Mouse (Mus musculus) CH12.LX (cell line): ENCODE results near the gene Fam107b. TPM values are rescaled to one million over a fixed set of nuclear protein-coding genes. Genes with fewer than 3 reads are reported as not detected.

ENCODE experiments used
- DNase-seq: peaks from one replicate; pipeline ENCODE4 v3.0.0-alpha.2; 2013; ENCODE audit errors: extremely low read depth
- H3K27ac ChIP-seq: 2 replicates; pipeline ENCODE4 v1.5.1; 2012; ENCODE audit warnings: low read depth, mild to moderate bottlenecking, control low read depth, moderate library complexity; ENCODE audit not compliant: insufficient read depth
- H3K27me3 ChIP-seq: replicated peaks from 2 replicates; pipeline ENCODE3; 2012; ENCODE audit warnings: inconsistent platforms
- H3K36me3 ChIP-seq, 2 experiments: replicated peaks in 1 of 2; 2 replicates each; pipeline versions ENCODE3 to v1.6.1; 2012; ENCODE audit warnings: inconsistent platforms in 1 of 2, low read length in 1 of 2, mild to moderate bottlenecking in 1 of 2, mixed read lengths in 1 of 2, moderate library complexity in 1 of 2; ENCODE audit not compliant: control insufficient read depth in 1 of 2, insufficient read depth in 1 of 2
- H3K4me1 ChIP-seq, 2 experiments: 2 replicates each; pipeline ENCODE4 v1.6.1; 2012; ENCODE audit warnings: inconsistent platforms in 1 of 2, moderate library complexity in 1 of 2; ENCODE audit not compliant: insufficient read depth in 2 of 2, control insufficient read depth in 1 of 2
- H3K4me2 ChIP-seq: 2 replicates; pipeline ENCODE4 v1.6.1; 2012; ENCODE audit warnings: low read depth, mild to moderate bottlenecking, control low read depth; ENCODE audit not compliant: poor library complexity, insufficient read depth, severe bottlenecking
- H3K4me3 ChIP-seq, 3 experiments: fragments of 150-350 bp in 1 of 3; sonication (generic) in 1 of 3; replicated peaks in 1 of 3; 2 replicates each; pipeline versions ENCODE3 to v1.5.1; 2011 to 2012; ENCODE audit warnings: low read depth in 2 of 3, low read length in 2 of 3, mild to moderate bottlenecking in 2 of 3, moderate library complexity in 2 of 3, control low read depth in 1 of 3, improper control_type of control experiment in 1 of 3, inconsistent platforms in 1 of 3, mixed read lengths in 1 of 3; ENCODE audit not compliant: poor library complexity in 1 of 3
- H3K79me2 ChIP-seq: replicated peaks from 2 replicates; pipeline ENCODE4 v1.6.1; 2012; ENCODE audit warnings: mild to moderate bottlenecking, moderate library complexity; ENCODE audit not compliant: control insufficient read depth, poor library complexity, insufficient read depth, severe bottlenecking; ENCODE audit errors: extremely low read depth
- H3K9ac ChIP-seq: 2 replicates; pipeline ENCODE4 v1.6.1; 2012; ENCODE audit warnings: low read depth, mild to moderate bottlenecking, control low read depth, moderate library complexity; ENCODE audit not compliant: insufficient read depth
- H3K9me3 ChIP-seq: replicated peaks from 2 replicates; pipeline ENCODE3; 2012; ENCODE audit warnings: low read length, inconsistent platforms, mixed read lengths
- BHLHE40 ChIP-seq: IDR thresholded peaks from 2 replicates; pipeline ENCODE4 v1.6.1; 2011; ENCODE audit warnings: mild to moderate bottlenecking, low read depth, low read length, improper control_type of control experiment
- CHD2 ChIP-seq: IDR thresholded peaks from 2 replicates; pipeline ENCODE4 v1.6.1; 2011; ENCODE audit warnings: low read length, improper control_type of control experiment
- CTCF ChIP-seq, 2 experiments: IDR thresholded peaks in 1 of 2; conservative IDR thresholded peaks in 1 of 2; 2 replicates each; pipeline ENCODE4 v1.5.1; 2011 to 2012; ENCODE audit warnings: low read depth in 2 of 2, low read length in 2 of 2, improper control_type of control experiment in 1 of 2, inconsistent platforms in 1 of 2, mild to moderate bottlenecking in 1 of 2, moderate library complexity in 1 of 2
- ELF1 ChIP-seq: IDR thresholded peaks from 2 replicates; pipeline ENCODE4 v1.6.1; 2014; ENCODE audit warnings: low read depth, mild to moderate bottlenecking, inconsistent platforms, low read length, improper control_type of control experiment
- EP300 ChIP-seq: IDR thresholded peaks from 2 replicates; pipeline ENCODE4 v1.6.1; 2011; ENCODE audit warnings: low read length, improper control_type of control experiment
- ETS1 ChIP-seq: conservative IDR thresholded peaks from 2 replicates; pipeline ENCODE4 v1.6.1; 2012; ENCODE audit warnings: low read depth, mild to moderate bottlenecking, inconsistent platforms, low read length, improper control_type of control experiment, moderate library complexity
- HCFC1 ChIP-seq: IDR thresholded peaks from 2 replicates; pipeline ENCODE4 v1.6.1; 2012; ENCODE audit warnings: low read depth, mild to moderate bottlenecking, inconsistent platforms, low read length, improper control_type of control experiment
- IRF4 ChIP-seq: IDR thresholded peaks from 2 replicates; pipeline ENCODE4 v1.6.1; 2014; ENCODE audit warnings: low read depth, mild to moderate bottlenecking, inconsistent platforms, low read length, improper control_type of control experiment
- KAT2A ChIP-seq: IDR thresholded peaks from 2 replicates; pipeline ENCODE4 v1.6.1; 2012; ENCODE audit warnings: low read length, improper control_type of control experiment, inconsistent platforms; ENCODE audit not compliant: insufficient replicate concordance
- MAFK ChIP-seq: IDR thresholded peaks from 2 replicates; pipeline ENCODE4 v1.6.1; 2011; ENCODE audit warnings: low read length, improper control_type of control experiment; ENCODE audit not compliant: insufficient replicate concordance
- MAX ChIP-seq: IDR thresholded peaks from 2 replicates; pipeline ENCODE4 v1.6.1; 2011; ENCODE audit warnings: low read length, improper control_type of control experiment
- MAZ ChIP-seq: IDR thresholded peaks from 2 replicates; pipeline ENCODE4 v1.6.1; 2012; ENCODE audit warnings: low read depth, mild to moderate bottlenecking, inconsistent platforms, low read length, improper control_type of control experiment, moderate library complexity
- MXI1 ChIP-seq: IDR thresholded peaks from 2 replicates; pipeline ENCODE4 v1.6.1; 2011; ENCODE audit warnings: mild to moderate bottlenecking, low read depth, low read length, improper control_type of control experiment
- MYC ChIP-seq: IDR thresholded peaks from 2 replicates; pipeline ENCODE4 v1.6.1; 2011; ENCODE audit warnings: low read depth, mild to moderate bottlenecking, improper control_type of control experiment, low read length
- NELFE ChIP-seq: IDR thresholded peaks from 2 replicates; pipeline ENCODE4 v1.6.1; 2011; ENCODE audit warnings: low read depth, low read length, improper control_type of control experiment
- NRF1 ChIP-seq: IDR thresholded peaks from 2 replicates; pipeline ENCODE4 v1.6.1; 2014; ENCODE audit warnings: low read depth, mild to moderate bottlenecking, inconsistent platforms, low read length, improper control_type of control experiment, moderate library complexity
- RCOR1 ChIP-seq: conservative IDR thresholded peaks from 2 replicates; pipeline ENCODE4 v1.6.1; 2012; ENCODE audit warnings: low read depth, mild to moderate bottlenecking, inconsistent platforms, low read length, improper control_type of control experiment
- SIN3A ChIP-seq: IDR thresholded peaks from 2 replicates; pipeline ENCODE4 v1.6.1; 2012; ENCODE audit warnings: low read length, improper control_type of control experiment, inconsistent platforms
- SMC3 ChIP-seq: IDR thresholded peaks from 2 replicates; pipeline ENCODE4 v1.6.1; 2011; ENCODE audit warnings: low read depth, low read length, improper control_type of control experiment
- TBP ChIP-seq: conservative IDR thresholded peaks from 2 replicates; pipeline ENCODE4 v1.6.1; 2011; ENCODE audit warnings: low read depth, low read length, improper control_type of control experiment
- UBTF ChIP-seq: IDR thresholded peaks from 2 replicates; pipeline ENCODE4 v1.6.1; 2012; ENCODE audit warnings: low read depth, mild to moderate bottlenecking, inconsistent platforms, low read length, improper control_type of control experiment, moderate library complexity
- USF1 ChIP-seq: IDR thresholded peaks from 2 replicates; pipeline ENCODE4 v1.6.1; 2014; ENCODE audit warnings: low read depth, mild to moderate bottlenecking, inconsistent platforms, low read length, improper control_type of control experiment
- ZC3H11A ChIP-seq: IDR thresholded peaks from 2 replicates; pipeline ENCODE4 v1.6.1; 2012; ENCODE audit warnings: low read depth, mild to moderate bottlenecking, inconsistent platforms, low read length, improper control_type of control experiment
- ZKSCAN1 ChIP-seq: IDR thresholded peaks from 2 replicates; pipeline ENCODE4 v1.6.1; 2012; ENCODE audit warnings: low read depth, inconsistent platforms, low read length, improper control_type of control experiment, borderline replicate concordance
- ZMIZ1 ChIP-seq: IDR thresholded peaks from 2 replicates; pipeline ENCODE4 v1.6.1; 2012; ENCODE audit warnings: low read depth, mild to moderate bottlenecking, inconsistent platforms, low read length, improper control_type of control experiment
- ZNF384 ChIP-seq: IDR thresholded peaks from 2 replicates; pipeline ENCODE4 v1.6.1; 2012; ENCODE audit warnings: low read depth, low read length, improper control_type of control experiment, inconsistent platforms
- dilution Hi-C: fragments of 300-500 bp; cut with MboI; formaldehyde crosslinking; loops from 2 replicates; pipeline ENCODE4 v1.14.3; 2020; ENCODE audit warnings: low sequenced_read_pairs; ENCODE audit not compliant: extremely low pct_unique_long_range_greater_than_20kb, extremely low pct_ligation_motif_present
- in situ Hi-C: fragments of 300-500 bp; cut with MboI; formaldehyde crosslinking; loops from 3 replicates; pipeline ENCODE4 v1.14.3; 2019; ENCODE audit warnings: low sequenced_read_pairs, low pct_ligation_motif_present, low pct_unique_long_range_greater_than_20kb, mixed read lengths
- polyA plus RNA-seq: library from polyadenylated mRNA; unstranded; fragments of >175 nt; gene quantifications from 2 replicates; pipeline ENCODE4 v1.2.1, GENCODE M21; 2012; ENCODE audit warnings: low read depth; ENCODE audit not compliant: insufficient read length
- total RNA-seq, 2 experiments: library from RNA; depleted of rRNA; stranded (reverse); fragments of 300-350 nt in 1 of 2; fragments of >200 nt in 1 of 2; gene quantifications; 2 replicates each; pipeline ENCODE4 v1.2.3; 2012 to 2014

Fam107b gene
- total and polyA plus RNA-seq, 3 experiments: 42.6 to 113 (median 71.7) TPM

GRCm38 (mm10) chr2:3709882-3710281 lies 139.6 kb downstream of the Fam107b start:
- Histone ChIP-seq H3K4me1 (peaks cover 0 to 8% of the 10 kb centered on the region in 2 experiments; a peak in 2 of 4 replicates), H3K4me3 (no peak overlapping the region), H3K79me2 (peaks cover 12% of the 10 kb centered on the region), H3K27me3 (no peaks in the 10 kb centered on the region), H3K9me3 (no peaks in the 10 kb centered on the region), H3K27ac (no peak overlapping the region), H3K4me2 (no peak overlapping the region), H3K9ac (no peak overlapping the region), H3K36me3 (no peaks in the 10 kb centered on the region)
- DNase-seq: no peak
- dilution Hi-C loops (no loop called here), in situ Hi-C loops (no loop called here)
- no peak for TF ChIP-seq BHLHE40
- TF ChIP-seq CTCF (conservative IDR thresholded peaks at IDR 0.05 in 1 of 2, IDR thresholded peaks at IDR 0.05 in 1 of 2; ENCODE audit: low read depth in 2 of 2, low read length in 2 of 2): no peak
- no peak for TF ChIP-seq HCFC1
- no peak for TF ChIP-seq SMC3
- no peak for TF ChIP-seq TBP
- no peak for TF ChIP-seq ETS1
- TF ChIP-seq MAFK: no peak
- TF ChIP-seq ELF1: no peak
- TF ChIP-seq MXI1: no peak
- TF ChIP-seq ZC3H11A: no peak
- no peak for TF ChIP-seq NRF1
- TF ChIP-seq ZKSCAN1: no peak
- no peak for TF ChIP-seq UBTF
- TF ChIP-seq MAZ: no peak
- no peak for TF ChIP-seq MYC
- TF ChIP-seq KAT2A: no peak

- TF ChIP-seq ZMIZ1 (no peak), UBTF (no peak), CTCF (conservative IDR thresholded peaks at IDR 0.05 in 1 of 2, IDR thresholded peaks at IDR 0.05 in 1 of 2; ENCODE audit: low read depth in 2 of 2, low read length in 2 of 2) (no peak), CHD2 (no peak), RCOR1 (no peak), ZNF384 (no peak), MAX (no peak), EP300 (no peak), ETS1 (no peak), USF1 (no peak), SIN3A (no peak), IRF4 (no peak), NELFE (no peak), MAFK (no peak)
- no peak overlapping the region for H3K27ac ChIP-seq
- H3K79me2 ChIP-seq: peaks cover 18% of the 10 kb centered on the region
- H3K27me3 ChIP-seq: no peaks in the 10 kb centered on the region
- dilution Hi-C loops: no loop called here
- no peak for DNase-seq
- H3K4me2 ChIP-seq: no peak overlapping the region
- peaks cover 0 to 8% of the 10 kb centered on the region in 2 experiments; a peak in 2 of 4 replicates for H3K4me1 ChIP-seq
- no peak overlapping the region for H3K9ac ChIP-seq
- H3K9me3 ChIP-seq: no peaks in the 10 kb centered on the region
- no peak overlapping the region for H3K4me3 ChIP-seq
- in situ Hi-C loops: no loop called here
- no peaks in the 10 kb centered on the region for H3K36me3 ChIP-seq
Observed at GRCm38 (mm10) chr2:3710521-3710920, 140.2 kb downstream of the Fam107b start.
